Mouse (Mus musculus) cerebral cortex, adult 2 months (tissue): ENCODE data around the gene Sowahd.

ENCODE experiments used
- WGBS: fragments of 180-500 bp; shearing (Covaris S2); methylation state at CpG from one replicate; pipeline ENCODE4 v1.1.7; 2018; 5-methylcytosine and 5-hydroxymethylcytosine counted together

Sowahd gene

DNA sequence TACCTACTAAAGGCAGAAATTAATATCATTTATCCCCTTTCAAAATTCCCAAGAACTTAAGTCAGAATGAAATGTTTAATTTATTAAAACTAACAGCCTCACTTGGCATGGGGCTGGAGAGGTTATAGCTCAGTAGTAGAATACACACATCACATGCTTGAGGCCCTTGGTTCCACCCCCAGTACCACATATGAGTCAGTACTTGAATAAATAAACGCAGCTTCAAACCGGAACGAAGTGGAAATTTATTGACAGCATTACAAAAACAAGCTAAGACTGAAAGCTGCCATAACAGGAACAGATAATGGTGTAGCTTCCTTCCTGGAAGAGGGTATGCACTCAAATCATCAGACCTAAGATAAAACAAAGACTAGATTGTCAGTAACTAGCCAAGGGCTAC is 42.8 kb downstream of the Sowahd start:
- WGBS: 69% methylated on average over 3 of the region's 3 CpGs

DNA sequence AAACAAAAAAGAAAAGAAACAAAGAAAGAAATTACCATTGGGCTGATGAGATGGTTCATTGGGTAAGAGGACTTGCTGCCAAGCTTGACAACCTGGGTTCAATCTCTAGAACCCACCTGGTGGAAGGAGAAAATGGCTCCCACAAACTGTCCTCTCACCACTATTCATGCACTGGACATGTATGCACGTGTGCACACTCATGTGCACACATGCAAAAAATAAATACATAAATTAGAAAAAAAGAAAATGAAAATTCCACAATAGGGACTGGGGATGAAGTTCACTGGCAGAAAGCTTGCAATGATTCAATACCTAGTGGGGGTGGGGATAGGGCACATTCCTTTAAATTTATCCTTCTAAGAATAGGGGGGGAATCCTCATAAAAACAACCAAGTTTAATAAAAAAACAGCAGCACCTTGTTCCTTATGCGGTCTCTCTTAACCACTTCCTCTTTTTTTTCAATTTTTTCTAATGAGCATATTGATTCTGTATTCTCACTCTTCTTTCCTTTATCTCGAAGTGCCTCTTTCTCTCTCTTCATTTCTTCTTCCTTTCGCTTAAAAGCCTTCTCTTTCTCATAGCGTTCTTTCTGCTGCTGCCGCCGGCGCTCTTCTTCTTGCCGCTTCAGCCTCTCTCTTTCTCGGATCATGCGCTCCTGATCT is 46.6 kb downstream of the Sowahd start:
- WGBS: 94% methylated on average over 11 of the region's 11 CpGs

DNA sequence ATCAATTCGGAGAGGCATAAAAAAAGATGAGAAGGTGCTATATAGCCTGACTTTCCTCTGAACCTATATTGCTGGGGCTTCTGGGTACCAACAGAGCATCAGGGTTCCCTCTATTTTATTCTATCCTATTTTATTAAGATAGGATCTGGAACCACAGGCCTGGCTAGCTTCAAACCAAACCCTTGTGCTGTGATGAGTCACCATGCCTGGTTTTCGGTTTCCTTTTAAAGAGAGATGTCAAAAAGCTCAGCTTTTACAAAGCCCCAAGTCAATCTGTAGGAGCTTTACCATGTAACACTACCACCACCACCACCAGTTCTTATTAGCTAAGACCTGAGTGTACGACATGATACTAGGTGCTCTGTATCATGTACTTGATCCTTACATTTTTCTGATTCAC is 50.0 kb downstream of the Sowahd start:
- WGBS: 97% methylated on average over 3 of the region's 3 CpGs
